Mouse (Mus musculus) heart, embryonic 10.5 days (tissue): ENCODE data around the gene Yes1. TPM values are rescaled to one million over a fixed set of nuclear protein-coding genes. Genes with fewer than 3 reads are reported as not detected.
"Not testable (repeated sequence)": the region's sequence is repeated elsewhere in the genome, so short reads cannot be mapped to it uniquely, and the experiment has no call there.

ENCODE experiments used
- DNase-seq: peaks from one replicate; pipeline ENCODE4 v3.0.0-alpha.2; 2017; ENCODE audit warnings: low spot score
- H3K27ac ChIP-seq: fragments of 300-500 bp; sonication (generic); 2 replicates; pipeline ENCODE4 v1.5.1; 2016; ENCODE audit warnings: mild to moderate bottlenecking
- H3K27me3 ChIP-seq: fragments of 300-500 bp; sonication (generic); 2 replicates; pipeline ENCODE4 v1.6.1; 2016; ENCODE audit warnings: mild to moderate bottlenecking; ENCODE audit not compliant: poor library complexity, insufficient read depth, severe bottlenecking
- H3K36me3 ChIP-seq: fragments of 300-500 bp; sonication (generic); 2 replicates; pipeline ENCODE4 v1.6.1; 2016; ENCODE audit warnings: mild to moderate bottlenecking, moderate library complexity
- H3K4me1 ChIP-seq: fragments of 300-500 bp; sonication (generic); 2 replicates; pipeline ENCODE4 v1.6.1; 2016; ENCODE audit warnings: mild to moderate bottlenecking
- H3K4me3 ChIP-seq: fragments of 300-500 bp; sonication (generic); 2 replicates; pipeline ENCODE4 v1.5.1; 2016; ENCODE audit warnings: mild to moderate bottlenecking, moderate library complexity
- H3K9me3 ChIP-seq: fragments of 300-500 bp; sonication (generic); 2 replicates; pipeline ENCODE4 v1.6.1; 2016; ENCODE audit warnings: mild to moderate bottlenecking, moderate library complexity
- WGBS: fragments of 180-500 bp; shearing (Covaris S2); methylation state at CpG from one replicate; pipeline ENCODE4 v1.1.7; 2016; 5-methylcytosine and 5-hydroxymethylcytosine counted together
- polyA plus RNA-seq: library from polyadenylated mRNA; unstranded; fragments of >200 nt; fragmentation: Nextera tagmentation; extraction: Ambion mirVana; gene quantifications from 2 replicates; pipeline ENCODE4 v1.2.1, GENCODE M21; 2016

Yes1 gene
- polyA plus RNA-seq, 1 experiment from 2014 or later, result 27.8 TPM

DNA sequence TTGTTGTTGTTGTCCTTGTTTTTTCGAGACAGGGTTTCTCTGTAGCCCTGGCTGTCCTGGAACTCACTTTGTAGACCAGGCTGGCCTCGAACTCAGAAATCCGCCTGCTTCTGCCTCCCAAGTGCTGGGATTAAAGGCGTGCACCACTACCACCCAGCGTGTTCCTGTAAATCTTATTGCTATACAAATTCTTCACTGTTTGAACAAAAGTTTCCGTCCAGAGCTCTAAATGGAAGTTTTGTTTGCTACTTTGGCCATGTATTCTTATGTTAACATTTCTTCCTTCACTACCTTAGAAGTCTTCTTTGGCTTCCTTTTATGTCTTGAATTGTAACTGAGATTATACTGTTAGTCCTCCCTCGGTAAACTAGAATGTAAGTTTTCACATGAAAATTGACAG, 5.5 kb downstream of the Yes1 start:
- H3K4me3 ChIP-seq, H3K36me3 ChIP-seq, H3K9me3 ChIP-seq, DNase-seq, H3K27ac ChIP-seq, H3K27me3 ChIP-seq: not testable (repeated sequence)
- 87% methylated on average over 7 of the region's 7 CpGs for WGBS
- H3K4me1 ChIP-seq, result peaks cover 11% of the 10 kb centered on the region

DNA sequence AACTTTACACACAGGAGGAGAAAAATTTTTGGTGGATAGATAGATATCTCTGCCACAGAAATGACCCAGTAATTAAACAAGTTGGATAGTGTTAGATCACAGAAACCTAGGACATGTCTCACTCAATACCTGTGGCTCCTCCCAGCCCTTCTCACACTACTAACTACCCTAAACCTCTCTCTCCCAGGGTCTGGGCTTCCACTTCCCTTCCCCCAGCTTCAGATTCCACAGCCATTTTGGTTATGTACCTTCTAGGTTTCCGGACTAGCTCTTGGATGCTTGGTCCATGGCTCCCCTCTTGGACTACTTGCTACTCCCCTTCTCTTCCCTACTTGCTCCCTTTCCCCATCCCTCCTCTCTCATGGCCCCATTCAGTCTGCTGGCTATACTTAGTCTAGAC, 6.9 kb downstream of the Yes1 start:
- H3K4me1 ChIP-seq, result peaks cover 8% of the 10 kb centered on the region
- DNase-seq, result no peak
- H3K9me3 ChIP-seq, result no peaks in the 10 kb centered on the region
- H3K4me3 ChIP-seq, result no peak overlapping the region
- 88% methylated on average over 1 of the region's 1 CpGs for WGBS
- no peaks in the 10 kb centered on the region for H3K36me3 ChIP-seq
- H3K27ac ChIP-seq, result no peak overlapping the region
- no peaks in the 10 kb centered on the region for H3K27me3 ChIP-seq

DNA sequence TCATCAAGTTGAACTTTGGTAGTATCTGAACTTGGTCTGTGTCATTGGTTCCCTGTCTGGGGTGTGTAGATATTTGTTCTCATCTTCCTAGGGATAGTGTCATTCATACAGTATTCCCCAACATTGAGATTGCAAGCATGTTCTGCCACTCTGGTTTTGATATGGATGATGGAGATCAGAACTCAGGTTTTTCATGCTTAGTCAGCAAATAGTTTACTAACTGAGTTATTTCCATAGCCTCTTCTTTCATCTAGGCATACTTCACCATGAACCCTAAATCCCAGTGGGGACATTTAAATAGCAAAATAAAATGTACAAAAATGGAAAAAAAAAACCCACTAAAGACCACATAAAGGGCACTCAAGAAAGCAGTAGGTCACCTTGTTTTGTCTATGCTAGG, 12.7 kb downstream of the Yes1 start:
- no peaks in the 10 kb centered on the region for H3K27me3 ChIP-seq
- DNase-seq, result no peak
- no peaks in the 10 kb centered on the region for H3K9me3 ChIP-seq
- H3K27ac ChIP-seq, result no peak overlapping the region
- no peaks in the 10 kb centered on the region for H3K36me3 ChIP-seq
- no peak overlapping the region for H3K4me3 ChIP-seq
- H3K4me1 ChIP-seq, result no peaks in the 10 kb centered on the region

DNA sequence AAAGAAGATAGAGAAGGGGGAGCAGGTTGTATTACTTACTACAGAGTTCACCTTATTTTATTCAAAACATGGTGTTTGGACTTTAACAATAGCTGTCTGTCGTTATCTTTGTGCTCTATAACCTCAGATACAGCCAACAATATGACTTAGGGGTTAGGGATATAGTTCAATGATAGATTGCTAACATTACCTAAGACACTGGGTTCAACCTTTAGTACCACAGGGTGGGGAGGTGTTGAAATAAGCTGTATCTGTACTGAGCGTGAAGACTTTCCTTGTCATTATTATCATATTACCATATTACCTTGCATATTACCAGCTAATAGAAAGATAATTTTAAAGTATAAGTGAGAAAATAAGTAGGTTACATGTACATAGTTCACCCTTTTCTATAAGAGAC, 13.8 kb downstream of the Yes1 start:
- 91% methylated on average over 2 of the region's 2 CpGs for WGBS
- H3K4me1 ChIP-seq, result no peaks in the 10 kb centered on the region
- no peaks in the 10 kb centered on the region for H3K36me3 ChIP-seq
- H3K27ac ChIP-seq, result no peak overlapping the region
- no peak for DNase-seq
- no peaks in the 10 kb centered on the region for H3K9me3 ChIP-seq
- no peaks in the 10 kb centered on the region for H3K27me3 ChIP-seq
- H3K4me3 ChIP-seq, result no peak overlapping the region

DNA sequence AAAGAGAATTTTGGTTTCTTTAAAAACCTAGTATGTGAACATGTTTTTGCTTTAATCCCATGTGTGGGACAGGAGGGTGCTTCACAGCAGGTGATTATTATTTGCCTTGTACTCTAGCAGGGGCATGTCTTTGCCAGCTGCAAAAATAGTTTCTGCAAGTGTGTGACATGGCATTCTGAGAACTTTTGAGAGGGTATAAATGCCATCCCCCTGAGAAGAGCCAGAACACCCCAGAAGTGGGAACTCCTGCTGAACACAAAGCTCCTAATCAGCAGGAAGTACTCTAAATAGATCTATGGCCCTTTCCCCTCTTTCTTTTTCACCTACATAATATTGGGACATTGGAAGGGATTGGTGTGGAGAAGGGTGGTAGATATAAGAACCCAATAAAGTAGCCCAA, 22.2 kb downstream of the Yes1 start:
- peaks cover 6% of the 10 kb centered on the region; the same call in 1 of the 2 replicates for H3K4me1 ChIP-seq
- H3K9me3 ChIP-seq, result no peaks in the 10 kb centered on the region
- H3K4me3 ChIP-seq, result no peak overlapping the region
- H3K27ac ChIP-seq, result no peak overlapping the region
- no peaks in the 10 kb centered on the region for H3K36me3 ChIP-seq
- H3K27me3 ChIP-seq, result no peaks in the 10 kb centered on the region
- no peak for DNase-seq

DNA sequence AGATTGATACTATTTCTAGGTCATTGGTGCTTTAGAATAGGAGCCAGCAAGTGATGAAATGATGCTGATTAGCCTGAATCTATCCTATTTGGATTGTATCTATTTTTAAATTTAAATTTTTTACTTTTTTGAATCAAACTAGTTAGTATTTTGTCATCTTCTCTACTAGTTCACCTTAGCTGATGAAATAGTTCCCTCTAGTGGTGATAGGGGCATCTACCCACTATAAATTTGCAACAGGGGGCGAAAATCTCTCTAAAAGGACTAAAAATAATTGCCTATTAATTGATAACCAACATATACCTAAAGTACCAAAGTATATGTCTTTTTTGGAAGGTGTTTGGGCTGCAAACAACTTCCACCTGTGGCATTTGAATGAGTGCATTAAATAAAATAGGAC, 46.4 kb downstream of the Yes1 start:
- H3K36me3 ChIP-seq, result peaks cover 37% of the 10 kb centered on the region
- DNase-seq, result no peak
- 66% methylated on average over 1 of the region's 1 CpGs for WGBS

DNA sequence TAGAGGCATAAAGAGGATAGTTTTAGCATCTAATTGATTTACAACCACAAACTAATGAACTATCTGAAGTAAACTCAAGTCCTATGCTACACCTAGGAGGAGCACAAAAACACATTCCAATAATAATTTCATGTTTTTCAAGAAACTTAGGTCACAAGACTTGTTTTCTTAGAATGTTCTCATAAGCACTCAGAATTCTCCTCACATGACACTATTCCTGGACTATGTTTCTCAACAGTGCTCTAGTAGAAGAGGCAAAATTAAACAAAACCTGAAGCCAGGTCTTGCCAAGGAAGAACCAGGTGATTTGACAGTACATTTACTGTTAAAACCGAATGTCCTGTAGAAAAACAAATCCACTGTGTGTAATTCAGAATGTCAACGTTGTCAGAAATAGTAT, 71.5 kb downstream of the Yes1 start:
- Histone ChIP-seq H3K27ac (no peak overlapping the region), H3K27me3 (no peaks in the 10 kb centered on the region), H3K36me3 (peaks cover 14% of the 10 kb centered on the region), H3K4me1 (no peaks in the 10 kb centered on the region), H3K4me3 (no peak overlapping the region), H3K9me3 (no peaks in the 10 kb centered on the region)
- 54% methylated on average over 2 of the region's 2 CpGs for WGBS
- no peak for DNase-seq

More for the DNA sequence above, 46.4 kb downstream of the Yes1 start:
- no peaks in the 10 kb centered on the region for H3K9me3 ChIP-seq
- H3K27ac ChIP-seq, result no peak overlapping the region
- H3K27me3 ChIP-seq, result no peaks in the 10 kb centered on the region
- no peak overlapping the region for H3K4me3 ChIP-seq
- H3K4me1 ChIP-seq, result no peaks in the 10 kb centered on the region

DNA sequence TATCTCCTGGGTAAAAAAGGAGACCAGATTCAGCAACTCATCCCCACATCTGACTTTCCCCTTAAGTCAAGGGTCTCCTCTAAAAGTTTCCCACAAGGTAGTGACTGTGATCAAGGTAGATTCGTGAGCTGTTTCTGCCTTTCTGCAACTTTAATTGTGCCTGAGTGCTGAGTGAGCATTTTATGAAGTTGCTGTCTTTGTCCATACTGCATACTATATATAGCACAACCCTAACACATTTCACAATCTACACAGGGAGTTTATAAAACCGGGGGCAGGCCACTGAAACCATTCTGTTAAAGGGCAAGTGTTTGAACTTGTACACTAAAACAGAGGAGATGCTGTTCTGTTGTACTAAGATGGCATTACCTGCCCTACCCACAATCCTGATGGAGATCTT, 82.4 kb downstream of the Yes1 start:
- Histone ChIP-seq H3K9me3 (no peaks in the 10 kb centered on the region), H3K4me1 (no peaks in the 10 kb centered on the region), H3K27ac (no peak overlapping the region), H3K4me3 (no peak overlapping the region), H3K36me3 (peaks cover 2% of the 10 kb centered on the region; the same call in 1 of the 2 replicates), H3K27me3 (no peaks in the 10 kb centered on the region)
- WGBS, result 55% methylated on average over 2 of the region's 2 CpGs
- no peak for DNase-seq

DNA sequence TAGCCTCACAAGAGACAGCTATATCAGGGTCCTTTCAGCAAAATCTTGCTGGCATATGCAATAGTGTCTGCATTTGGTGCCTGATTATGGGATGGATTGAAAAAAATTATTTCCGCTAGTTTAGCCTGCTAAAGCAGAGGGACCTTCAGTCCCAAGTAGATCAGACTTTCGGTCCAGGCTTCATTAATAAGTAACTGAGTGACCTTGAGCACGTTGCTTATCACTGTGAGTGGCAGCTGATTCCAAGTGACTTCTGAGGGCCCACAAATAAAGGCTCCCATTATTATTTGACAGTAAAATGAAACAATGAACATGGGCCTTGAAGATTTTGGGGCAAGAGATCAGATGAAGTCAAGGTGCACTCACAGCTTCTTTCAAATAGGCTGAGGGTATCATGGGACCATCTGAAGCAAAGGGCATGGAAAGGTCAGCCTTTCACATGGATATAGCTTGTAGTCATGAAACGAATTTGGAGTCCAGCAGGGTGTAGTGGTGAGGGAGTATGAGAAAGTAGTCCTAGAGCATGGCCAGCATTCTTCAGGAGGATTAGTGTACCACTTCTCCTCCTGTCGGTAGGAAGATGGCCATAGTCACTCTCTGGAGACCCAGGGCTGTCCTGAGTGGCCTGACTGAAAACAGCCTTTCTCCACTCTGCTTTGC, 86.4 kb downstream of the Yes1 start:
- H3K4me3 ChIP-seq, result no peak overlapping the region
- no peaks in the 10 kb centered on the region for H3K36me3 ChIP-seq
- H3K27ac ChIP-seq, result no peak overlapping the region
- no peaks in the 10 kb centered on the region for H3K4me1 ChIP-seq
- DNase-seq, result no peak
- 66% methylated on average over 5 of the region's 5 CpGs for WGBS
- no peaks in the 10 kb centered on the region for H3K27me3 ChIP-seq
- H3K9me3 ChIP-seq, result no peaks in the 10 kb centered on the region

DNA sequence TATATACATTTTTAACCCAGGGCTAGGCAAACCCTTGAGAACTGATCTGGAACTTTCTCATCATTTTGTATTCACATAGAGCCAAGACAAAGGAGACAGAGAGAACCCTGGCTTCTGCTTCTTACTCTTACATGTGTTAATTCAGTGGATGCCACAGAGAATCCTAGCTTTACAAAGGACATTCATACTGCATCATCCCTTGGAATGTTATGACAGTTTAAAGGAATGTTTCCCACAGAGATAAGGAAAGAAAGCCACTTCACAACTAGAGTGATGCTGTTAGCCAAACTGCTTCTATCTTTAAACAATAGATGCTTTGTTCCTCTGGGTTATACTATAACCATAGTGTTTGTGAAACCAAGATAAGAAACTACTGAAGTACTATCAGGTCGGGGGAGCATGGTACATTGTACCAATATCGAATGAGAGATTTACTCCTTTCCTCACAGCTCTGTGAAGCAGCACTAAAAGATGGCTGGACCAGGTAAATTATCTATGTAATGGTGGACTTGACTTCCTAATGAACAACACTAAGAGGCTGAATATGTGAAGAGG, 95.3 kb downstream of the Yes1 start:
- H3K4me1 ChIP-seq, result no peaks in the 10 kb centered on the region
- 56% methylated on average over 2 of the region's 2 CpGs for WGBS
- no peak for DNase-seq
- no peak overlapping the region for H3K27ac ChIP-seq
- H3K4me3 ChIP-seq, result no peak overlapping the region
- H3K27me3 ChIP-seq, result no peaks in the 10 kb centered on the region
- no peaks in the 10 kb centered on the region for H3K9me3 ChIP-seq
- no peaks in the 10 kb centered on the region for H3K36me3 ChIP-seq

DNA sequence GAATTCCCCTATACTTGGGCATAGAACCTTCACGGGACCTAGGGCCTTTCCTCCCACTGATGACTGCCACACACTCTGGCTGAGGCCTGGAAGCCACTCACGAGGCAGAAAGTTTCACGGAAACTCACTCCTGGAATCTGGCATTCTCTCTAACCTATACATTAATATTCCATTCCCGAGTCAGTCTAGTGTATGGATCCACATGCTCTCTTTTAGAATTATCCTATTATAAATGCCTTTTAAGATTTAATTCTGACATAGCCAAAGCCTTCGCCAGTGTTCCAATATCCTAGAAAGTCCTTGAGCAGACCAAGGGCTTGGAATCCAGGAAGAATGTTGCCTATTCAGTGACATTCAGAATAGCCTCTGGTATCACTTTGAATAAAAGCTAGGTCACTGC, 100.5 kb downstream of the Yes1 start:
- no peaks in the 10 kb centered on the region for H3K9me3 ChIP-seq
- no peak for DNase-seq
- no peaks in the 10 kb centered on the region for H3K36me3 ChIP-seq
- no peak overlapping the region for H3K27ac ChIP-seq
- H3K27me3 ChIP-seq, result no peaks in the 10 kb centered on the region
- H3K4me1 ChIP-seq, result no peaks in the 10 kb centered on the region; the same call in 1 of the 2 replicates
- 78% methylated on average over 5 of the region's 5 CpGs for WGBS
- H3K4me3 ChIP-seq, result no peak overlapping the region

DNA sequence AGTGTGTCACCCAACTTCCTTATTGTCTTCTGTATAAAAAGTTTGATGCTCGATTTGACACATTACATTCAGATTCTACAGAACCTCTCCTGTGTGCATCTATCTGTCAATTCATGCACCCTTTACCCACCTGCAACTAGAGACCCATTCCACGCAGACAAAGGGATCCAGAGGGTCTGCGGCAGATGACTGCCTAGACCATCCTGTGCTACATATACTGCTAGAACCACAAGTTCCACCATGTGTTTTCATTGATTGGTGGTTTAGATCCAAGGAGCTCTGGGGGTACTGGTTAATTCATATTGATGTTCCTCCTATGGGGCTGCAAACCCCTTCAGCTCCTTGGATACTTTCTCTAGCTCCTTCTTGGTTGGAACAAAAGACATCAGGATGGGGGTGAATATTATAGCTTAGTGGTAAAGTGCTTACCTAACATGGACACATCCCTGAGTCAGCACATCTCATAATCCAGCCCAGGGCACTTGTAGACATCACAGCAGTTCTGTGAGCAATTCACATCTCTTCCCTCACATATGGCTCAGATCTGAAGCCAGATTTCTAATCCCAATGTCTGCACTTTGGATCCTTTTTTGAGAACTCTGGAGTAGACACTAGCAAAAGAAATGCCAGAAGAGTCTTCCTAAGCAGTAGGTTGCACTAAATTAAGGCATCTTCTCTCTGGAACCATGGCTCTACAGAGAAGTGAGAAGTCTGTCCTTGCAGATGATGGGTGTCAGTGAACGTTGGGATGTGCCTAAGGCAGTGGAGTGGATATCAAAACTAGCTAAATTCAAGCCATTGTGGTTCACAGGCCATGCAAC, 101.5 kb downstream of the Yes1 start:
- 66% methylated on average over 4 of the region's 4 CpGs for WGBS
- Histone ChIP-seq H3K4me1 (no peaks in the 10 kb centered on the region; the same call in 1 of the 2 replicates), H3K9me3 (no peaks in the 10 kb centered on the region), H3K27ac (no peak overlapping the region), H3K4me3 (peak overlapping the region; percentile 72), H3K27me3 (no peaks in the 10 kb centered on the region), H3K36me3 (no peaks in the 10 kb centered on the region)
- no peak for DNase-seq

DNA sequence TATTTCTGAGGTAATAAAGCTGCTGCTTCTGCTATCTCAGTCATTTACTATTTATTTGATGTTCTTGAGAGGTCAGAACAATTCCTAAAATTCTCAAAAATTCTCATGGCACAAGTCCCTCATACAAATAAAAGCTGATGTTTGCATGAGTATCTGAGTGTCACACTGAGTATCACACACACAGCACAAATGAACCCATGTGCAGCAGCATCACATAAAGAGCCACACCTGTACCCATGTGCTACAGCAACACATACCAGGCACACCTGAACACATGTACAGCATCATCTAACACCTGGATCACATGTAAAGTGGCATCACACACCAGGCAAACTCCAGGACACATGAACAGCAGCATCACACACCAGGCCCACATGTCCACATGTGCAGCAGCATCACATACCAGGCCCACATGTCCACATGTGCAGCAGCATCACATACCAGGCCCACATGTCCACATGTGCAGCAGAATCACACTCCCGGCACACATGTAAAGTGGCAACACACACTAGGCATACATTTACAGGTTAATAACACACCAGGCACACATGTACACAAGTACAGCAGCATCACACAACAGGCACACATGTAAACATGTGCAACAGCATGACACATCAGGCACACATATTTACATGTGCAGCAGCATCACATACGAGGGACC, 102.2 kb downstream of the Yes1 start:
- no peak for DNase-seq
- no peaks in the 10 kb centered on the region for H3K36me3 ChIP-seq
- peak overlapping the region; percentile 72 for H3K4me3 ChIP-seq
- no peaks in the 10 kb centered on the region for H3K27me3 ChIP-seq
- H3K4me1 ChIP-seq, result no peaks in the 10 kb centered on the region; the same call in 1 of the 2 replicates
- WGBS, result 31% methylated on average over 2 of the region's 2 CpGs
- no peaks in the 10 kb centered on the region for H3K9me3 ChIP-seq
- peak overlapping the region; percentile 91 for H3K27ac ChIP-seq
